8 mouse cellular contexts compared by ENCODE assay signal in genomic region chr11:117345022-117345765, GRCm38 (mm10).
A peak's percentile ranks its signal among the peaks of the same experiment; 100 is the strongest.
DNase-seq lines count a peak whose midpoint lies in the region; ATAC-seq lines count a peak whose summit lies in the region.

No protein-coding gene starts in this region.

- ATAC-seq in limb, embryonic 12.5 days (ENCODE audit: insufficient number of reproducible peaks, insufficient read depth, low FRiP score, low TSS enrichment, low read depth), result 0 out of 2 replicates have a peak, but pooled peaks have one; percentile 29
- peak; percentile 65 for ATAC-seq in midbrain, embryonic 15.5 days (replicated peaks)

- H3K9me3 ChIP-seq in limb, embryonic 12.5 days, result no peaks in the 10 kb centered on the region
- no peaks in the 10 kb centered on the region for H3K9me3 ChIP-seq in midbrain, embryonic 15.5 days

- peak; percentile 48 to 60 for DNase-seq in cerebellum, postnatal 14 days
- no peak for DNase-seq in cerebellum, adult 18-20 months
- peak; percentile 71 for DNase-seq in urinary bladder, postnatal 14 days (ENCODE audit: low spot score)
- DNase-seq in urinary bladder, adult 2 months (ENCODE audit: low spot score), result no peak
- DNase-seq in spleen, adult 18-20 months, result no peak
- no peak for DNase-seq in gastrocnemius, postnatal 36 days

- peak overlapping the region; percentile 92 for H3K27ac ChIP-seq in limb, embryonic 12.5 days
- peak overlapping the region; percentile 74 for H3K27ac ChIP-seq in midbrain, embryonic 15.5 days

- intact Hi-C loops in gastrocnemius, postnatal 36 days (cut with DNase I), result no loop called here

- 0 out of 2 replicates have a peak overlapping the region, but pooled peaks have one; percentile 8 for H3K4me3 ChIP-seq in limb, embryonic 12.5 days (replicated peaks)
- H3K4me3 ChIP-seq in midbrain, embryonic 15.5 days, result no peak overlapping the region

- peak overlapping the region; percentile 44; the same call in 1 of the 2 replicates for H3K9ac ChIP-seq in limb, embryonic 12.5 days (replicated peaks)
- H3K9ac ChIP-seq in midbrain, embryonic 15.5 days, result no peak overlapping the region

- 16% methylated on average over 12 of the region's 12 CpGs for WGBS in limb, embryonic 12.5 days
- WGBS in midbrain, embryonic 15.5 days, result 27% methylated on average over 12 of the region's 12 CpGs

- peaks cover 97% of the 10 kb centered on the region for H3K4me1 ChIP-seq in limb, embryonic 12.5 days (replicated peaks)
- H3K4me1 ChIP-seq in midbrain, embryonic 15.5 days, result peaks cover 87% of the 10 kb centered on the region

- no peaks in the 10 kb centered on the region for H3K27me3 ChIP-seq in limb, embryonic 12.5 days
- no peaks in the 10 kb centered on the region for H3K27me3 ChIP-seq in midbrain, embryonic 15.5 days (replicated peaks)

- H3K4me2 ChIP-seq in limb, embryonic 12.5 days, result peak overlapping the region; percentile 48
- H3K4me2 ChIP-seq in midbrain, embryonic 15.5 days, result peak overlapping the region; percentile 6; the same call in 1 of the 2 replicates

- H3K36me3 ChIP-seq in limb, embryonic 12.5 days, result peaks cover 9% of the 10 kb centered on the region; the same call in 1 of the 2 replicates
- no peaks in the 10 kb centered on the region for H3K36me3 ChIP-seq in midbrain, embryonic 15.5 days (replicated peaks)

Comparison
In these comparisons a context has a peak if more than half of its experiments do, and no peak if none do; other contexts are left out.
1. DNase-seq: peak in cerebellum, postnatal 14 days (2 of 2) and urinary bladder, postnatal 14 days (single experiment); none in cerebellum, adult 18-20 months (0 of 2), urinary bladder, adult 2 months (single experiment), spleen, adult 18-20 months (0 of 2) and gastrocnemius, postnatal 36 days (0 of 2).